Mouse (Mus musculus) thymus, postnatal 10 days (tissue): ENCODE measurements at regions not wholly inside any gene's neighbourhood (a gene's known extent, or its start where the extent isn't known, plus 50 kb on each side); places are given as distances from the start of the nearest gene placed in this dataset.
A peak's percentile ranks its signal among the peaks of the same experiment; 100 is the strongest.

Source experiments
- DNase-seq, 2 experiments: peaks; one replicate each; pipeline ENCODE4 v3.0.0; 2021; ENCODE audit warnings: low spot score in 2 of 2

DNA sequence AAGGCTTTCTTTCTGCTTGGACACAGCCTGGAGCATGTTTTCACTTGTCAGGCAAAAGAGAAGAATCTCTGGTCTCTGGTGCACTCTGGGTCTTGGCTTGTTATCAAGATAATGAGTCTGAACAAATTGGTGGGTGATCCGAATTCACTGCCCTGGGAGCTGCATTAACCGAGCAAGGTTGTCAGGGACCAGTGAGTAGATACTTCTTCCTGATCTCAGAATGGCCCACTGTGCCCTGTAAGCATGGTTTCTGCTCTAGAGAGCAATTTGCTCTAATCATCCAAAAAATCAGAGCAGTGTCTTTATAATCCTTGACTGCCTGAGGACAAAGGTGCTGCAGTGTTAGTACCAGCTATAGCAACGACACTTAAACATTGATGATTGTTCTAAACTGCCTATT is 97.2 kb upstream of the 1500015O10Rik start:
- no peak for DNase-seq

DNA sequence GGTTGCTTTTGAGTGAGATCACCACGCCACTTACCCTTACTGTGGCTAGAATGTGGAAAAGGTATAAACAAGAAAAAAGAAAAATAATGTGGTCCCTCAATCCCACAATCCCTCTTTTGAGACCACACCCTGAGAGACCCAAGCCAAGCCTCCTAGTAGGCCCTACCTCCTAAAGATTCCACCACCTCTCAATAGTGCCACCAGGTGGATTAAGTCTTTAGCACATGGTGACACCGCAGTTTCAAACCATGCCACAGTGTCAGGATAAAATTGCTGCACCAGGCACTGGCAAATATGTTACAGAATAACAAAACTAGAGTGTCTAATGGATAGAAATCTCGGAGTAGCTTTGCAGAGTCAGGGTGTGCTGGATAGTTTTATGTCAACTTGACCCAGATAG is 94.7 kb upstream of the 1500015O10Rik start:
- DNase-seq = peak; percentile 65 to 78

DNA sequence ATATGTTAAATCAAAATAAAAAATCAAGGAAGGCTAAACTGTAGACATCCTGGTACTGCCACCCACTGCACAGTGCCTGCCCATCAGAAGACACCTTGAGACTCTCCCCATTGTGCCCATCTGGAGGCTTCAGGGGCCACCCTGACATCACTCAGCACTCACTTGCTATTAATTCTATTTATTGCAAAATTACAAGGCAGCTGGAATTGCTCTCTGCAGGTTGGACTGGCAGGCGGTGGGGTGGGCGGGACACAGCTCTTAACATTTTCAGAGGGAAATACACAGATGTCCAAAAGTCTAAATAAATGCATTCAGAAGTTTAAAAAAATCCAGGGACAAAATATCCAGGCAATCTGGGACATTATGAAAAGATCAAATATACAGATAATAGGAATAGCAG is 92.4 kb upstream of the 1500015O10Rik start:
- DNase-seq = no peak

DNA sequence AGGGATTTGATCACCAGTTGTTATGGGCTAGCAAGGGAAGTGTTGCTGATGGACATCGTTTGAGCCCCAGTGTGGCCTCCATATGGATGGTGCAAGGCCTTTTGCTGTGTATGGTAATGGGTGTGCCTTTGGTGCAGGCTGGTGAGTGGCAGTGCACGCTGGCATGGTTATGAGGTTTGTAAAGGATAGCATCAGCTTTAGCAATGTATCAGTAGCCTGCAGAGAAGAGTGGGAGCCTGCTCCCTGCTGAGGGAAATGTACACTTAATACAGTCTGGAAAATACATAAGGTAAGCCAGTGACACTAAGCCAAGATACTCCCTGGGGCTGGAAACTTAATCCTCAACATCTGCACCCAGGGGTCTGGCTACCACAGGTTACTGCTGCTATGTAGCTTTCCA is 58.4 kb upstream of the 1500015O10Rik start:
- DNase-seq = no peak
